Mouse (Mus musculus) heart, postnatal 4 days (tissue): ENCODE results near the gene Deup1. TPM values are rescaled to one million over a fixed set of nuclear protein-coding genes. Genes with fewer than 3 reads are reported as not detected.

Source experiments
- DNase-seq: peaks from one replicate; pipeline ENCODE4 v3.0.0; 2021
- total RNA-seq, 2 experiments: library from RNA; stranded (reverse); gene quantifications; 2 replicates each; pipeline ENCODE4 v1.2.3; 2021

Deup1 gene
- under 1 TPM in 1 of 2 experiments, not detected in 1; 0.17 TPM for total RNA-seq

GRCm38 (mm10) chr9:15627785-15628287 lies at the start of gene Deup1:
TSS of gene Deup1 (minus strand) at chr9:15627933.
- DNase-seq: peak; percentile 56

- DNase-seq: no peak
Measured at GRCm38 (mm10) chr9:15672251-15672650, 44.5 kb upstream of the Deup1 start.

GRCm38 (mm10) chr9:15670002-15670527 lies 42.3 kb upstream of the Deup1 start:
- no peak for DNase-seq

GRCm38 (mm10) chr9:15669452-15669851 lies 41.7 kb upstream of the Deup1 start:
- DNase-seq: no peak

DNA sequence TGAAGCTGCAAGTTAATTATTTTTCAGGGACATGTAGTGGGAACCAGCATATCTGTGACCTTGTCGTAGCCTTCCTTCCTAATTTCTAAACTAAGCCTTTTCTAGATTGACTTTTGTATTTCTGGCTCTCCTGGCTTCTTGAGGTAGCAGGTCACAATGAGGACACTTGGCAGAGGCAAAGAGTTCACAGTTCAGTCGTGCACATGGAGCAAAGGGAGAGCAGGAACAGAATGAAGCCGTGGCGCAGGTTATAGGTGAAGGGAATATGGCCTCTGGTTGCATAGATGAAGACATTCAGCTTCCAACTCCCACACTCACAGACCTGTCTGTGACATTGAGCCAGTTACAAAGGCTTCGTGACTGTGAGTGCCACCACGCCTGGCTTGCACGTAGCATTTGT lies 36.9 kb upstream of the Deup1 start:
- DNase-seq: no peak

GRCm38 (mm10) chr9:15659069-15659468 lies 31.3 kb upstream of the Deup1 start:
- no peak for DNase-seq

GRCm38 (mm10) chr9:15658236-15658785 lies 30.6 kb upstream of the Deup1 start:
- DNase-seq: no peak

DNA sequence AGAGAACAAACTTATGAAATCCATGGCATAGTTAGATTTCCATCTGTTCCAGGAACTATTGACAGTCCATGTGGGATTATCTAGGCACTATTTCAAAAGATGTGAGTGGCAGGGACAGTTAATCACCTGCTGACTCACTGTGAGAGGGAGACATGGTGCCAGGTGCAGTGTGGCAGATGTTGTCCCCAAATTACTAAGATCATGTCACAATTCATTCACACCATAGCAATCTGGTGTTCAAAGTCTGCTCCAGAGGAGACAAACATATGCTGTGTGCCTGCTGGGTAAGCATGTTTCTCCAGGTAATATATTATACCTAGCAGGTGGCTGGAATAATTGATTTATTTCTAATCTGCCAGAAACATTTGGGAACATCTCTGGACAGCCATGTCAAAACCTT lies 25.3 kb upstream of the Deup1 start:
- no peak for DNase-seq

GRCm38 (mm10) chr9:15649977-15650376 lies 22.2 kb upstream of the Deup1 start:
- no peak for DNase-seq

DNA sequence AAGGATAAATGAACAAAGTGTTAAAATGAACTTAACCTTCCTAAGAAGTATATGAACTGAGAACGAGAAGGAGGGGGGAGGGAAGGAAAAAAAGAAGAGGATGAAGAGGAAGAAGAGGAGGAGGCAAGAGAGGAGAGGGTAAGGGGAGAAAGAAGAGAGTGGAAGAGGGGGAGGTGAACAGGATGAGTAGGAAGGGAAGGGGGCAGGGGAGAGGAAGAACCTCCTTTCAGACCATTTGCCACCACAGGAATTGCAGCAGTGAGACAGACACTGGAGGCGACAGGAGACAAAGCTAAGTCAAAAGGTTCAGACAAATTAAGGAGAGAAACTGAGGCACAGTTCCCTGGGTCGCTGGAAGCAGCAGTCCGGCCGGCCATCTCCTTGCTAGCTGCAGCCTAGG lies 349 bp downstream of the Deup1 start:
- no peak for DNase-seq

GRCm38 (mm10) chr9:15624739-15625138 lies 3.0 kb downstream of the Deup1 start:
- no peak for DNase-seq

DNA sequence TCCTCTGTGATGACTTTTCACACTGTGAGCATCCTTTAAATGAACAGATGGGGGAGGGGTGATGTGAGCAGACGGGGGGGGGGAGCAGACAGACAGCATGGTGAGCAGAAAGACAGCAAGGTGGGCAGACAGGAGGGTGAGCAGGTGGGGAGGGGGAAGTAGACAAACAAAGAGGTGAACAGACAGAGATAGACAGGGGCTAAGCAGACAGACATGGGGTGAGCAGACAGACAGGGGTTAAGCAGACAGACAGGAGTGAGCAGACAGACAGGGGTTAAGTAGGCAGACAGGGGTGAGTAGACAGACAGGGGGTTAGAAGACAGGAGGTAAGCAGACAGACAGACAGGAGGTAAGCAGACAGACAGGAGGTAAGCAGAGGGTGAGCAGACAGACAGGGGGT lies 8.0 kb downstream of the Deup1 start:
- no peak for DNase-seq

DNA sequence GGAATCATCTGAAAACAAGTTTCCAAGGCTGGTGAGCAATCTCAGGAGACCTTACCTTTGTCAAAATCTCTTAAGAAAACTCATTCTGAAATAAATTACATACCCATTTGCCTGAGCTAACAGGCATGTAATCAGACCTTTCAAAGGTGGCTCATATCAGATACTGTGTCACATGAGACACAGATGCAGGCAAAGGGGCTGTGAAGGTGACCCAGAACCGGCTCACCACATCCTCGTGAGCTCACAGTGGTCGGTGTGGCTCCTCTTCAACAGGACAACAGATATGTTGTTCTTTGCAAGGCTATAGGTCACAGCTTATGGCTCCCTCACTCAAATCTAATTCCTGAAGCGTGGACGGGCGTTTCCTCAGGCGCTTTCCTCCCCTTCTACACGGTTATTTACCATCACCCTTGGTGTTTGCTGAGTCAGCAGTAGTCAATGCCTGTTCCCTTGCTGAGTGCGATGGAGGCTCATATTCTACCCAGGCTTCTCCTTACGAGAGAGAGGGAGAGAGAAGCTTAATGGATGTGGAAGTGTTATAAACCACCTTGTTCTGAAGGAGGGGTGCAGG lies 8.6 kb downstream of the Deup1 start:
- DNase-seq: no peak

- DNase-seq: no peak
Measured at GRCm38 (mm10) chr9:15617061-15617460, 10.7 kb downstream of the Deup1 start.

GRCm38 (mm10) chr9:15616471-15616870 lies 11.3 kb downstream of the Deup1 start:
- DNase-seq: no peak

- DNase-seq: no peak
Measured at GRCm38 (mm10) chr9:15609280-15609930, 18.3 kb downstream of the Deup1 start.

GRCm38 (mm10) chr9:15607601-15608000 lies 20.1 kb downstream of the Deup1 start:
- no peak for DNase-seq

DNA sequence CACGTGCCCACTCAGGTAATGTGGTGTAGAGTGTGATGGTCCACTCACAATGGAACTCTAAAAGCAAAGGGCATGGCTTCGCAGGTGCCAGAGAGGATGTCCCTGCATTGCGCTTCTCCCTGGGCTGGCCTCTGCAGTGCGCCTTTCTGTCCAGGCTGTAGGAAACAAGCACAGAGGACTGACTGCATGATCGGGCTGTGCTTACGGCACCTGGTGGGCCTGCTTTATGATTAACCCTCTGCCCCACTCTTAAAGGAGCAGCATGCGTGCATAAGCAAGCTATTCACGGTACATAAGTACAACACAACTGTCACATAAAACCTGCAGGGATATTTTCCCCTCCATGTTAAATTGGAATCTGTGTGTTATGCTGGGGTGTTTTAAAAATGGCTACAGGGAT lies 24.6 kb downstream of the Deup1 start:
- DNase-seq: no peak

- DNase-seq: no peak
Measured at GRCm38 (mm10) chr9:15600859-15601540, 26.7 kb downstream of the Deup1 start.

DNA sequence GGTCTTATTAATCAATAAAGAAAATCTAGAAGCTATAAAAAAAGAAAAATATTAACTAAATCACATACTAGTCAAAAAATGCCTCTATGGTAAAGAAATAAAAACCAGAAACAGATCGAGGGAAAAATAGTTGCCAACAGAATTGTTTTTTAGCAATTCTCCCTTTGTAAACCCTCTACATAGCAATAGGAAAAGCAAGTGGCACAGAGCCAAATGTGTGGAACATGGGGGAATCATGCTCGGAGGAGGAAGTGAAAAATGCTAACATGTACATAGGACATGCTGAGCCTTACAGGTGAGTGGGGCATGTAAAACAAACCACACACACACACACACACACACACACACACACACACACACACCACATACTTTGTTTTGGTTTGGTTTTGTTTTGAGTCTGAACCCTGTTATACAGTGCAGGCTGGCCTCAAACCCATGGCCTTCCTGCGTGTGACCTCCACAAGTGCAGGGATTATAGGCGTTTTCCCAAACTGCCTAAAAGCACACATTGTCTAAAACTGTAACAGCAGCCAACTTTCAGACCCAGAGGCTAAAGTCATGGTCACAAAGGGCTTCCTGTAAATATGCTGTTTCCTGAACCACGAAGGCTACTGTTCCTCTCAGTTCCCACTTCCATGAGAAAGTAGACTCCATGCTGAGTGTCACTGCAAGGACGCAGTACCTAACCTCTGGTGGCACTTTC lies 27.4 kb downstream of the Deup1 start:
- no peak for DNase-seq

DNA sequence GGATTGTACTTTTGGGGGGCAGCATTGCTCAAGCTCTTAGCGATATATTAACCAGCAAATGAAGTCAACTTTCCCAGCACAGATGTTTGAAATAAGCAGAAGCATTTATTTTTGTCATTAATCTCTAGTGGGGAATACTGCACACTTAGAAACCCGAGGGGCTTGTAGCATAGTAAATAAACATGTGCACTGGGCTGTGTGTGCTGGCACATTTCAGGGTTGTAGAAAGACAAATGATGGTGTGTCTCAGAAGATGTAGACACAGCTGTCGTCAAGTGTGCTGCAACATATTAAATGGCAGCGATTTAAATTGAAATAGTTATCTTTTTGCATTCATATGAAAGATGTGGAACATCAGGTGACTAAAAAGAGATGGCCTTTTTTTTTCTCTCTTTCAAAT lies 31.1 kb downstream of the Deup1 start:
- DNase-seq: no peak

- no peak for DNase-seq
Measured at GRCm38 (mm10) chr9:15594148-15594547, 33.6 kb downstream of the Deup1 start.
